Mouse (Mus musculus) hematopoietic stem cell, adult 5-6 weeks (primary cell): Measurements from ENCODE around the gene Pfdn2. TPM values are rescaled to one million over a fixed set of nuclear protein-coding genes. Genes with fewer than 3 reads are reported as not detected.
"Not testable (repeated sequence)": the region's sequence is repeated elsewhere in the genome, so short reads cannot be mapped to it uniquely, and the experiment has no call there.

Experiments
- ATAC-seq, 2 experiments: fragments of 125-278 bp in 1 of 2; replicated peaks in 1 of 2; 2 replicates each; pipeline ENCODE4 v1.8.0; 2016 to 2017; ENCODE audit warnings: inconsistent platforms in 2 of 2, mild to moderate bottlenecking in 2 of 2, moderate number of reproducible peaks in 2 of 2, low read depth in 1 of 2, moderate TSS enrichment in 1 of 2; ENCODE audit not compliant: low FRiP score in 2 of 2, poor library complexity in 2 of 2, severe bottlenecking in 2 of 2, insufficient read depth in 1 of 2, low TSS enrichment in 1 of 2
- total RNA-seq: library from RNA; stranded (forward); fragments of 172-1452, 232-1000 nt; gene quantifications from 2 replicates; pipeline ENCODE4 v1.2.3, GENCODE M21; 2017

The Pfdn2 gene
- 35.8 and 50.2 TPM in 2 replicates for total RNA-seq

GRCm38 (mm10) chr1:171345225-171346094, at the start of gene Pfdn2, which contains the start of gene Nit1:
Gene Pfdn2, plus strand, starts transcription at chr1:171345670.
Gene Nit1, minus strand, starts transcription at chr1:171345646.
- ATAC-seq: peak; percentile 93 to 97

GRCm38 (mm10) chr1:171298226-171298625, 47.2 kb upstream of the Pfdn2 start:
- no peak for ATAC-seq

GRCm38 (mm10) chr1:171306157-171306556, 39.3 kb upstream of the Pfdn2 start:
- ATAC-seq: not testable (repeated sequence)

DNA sequence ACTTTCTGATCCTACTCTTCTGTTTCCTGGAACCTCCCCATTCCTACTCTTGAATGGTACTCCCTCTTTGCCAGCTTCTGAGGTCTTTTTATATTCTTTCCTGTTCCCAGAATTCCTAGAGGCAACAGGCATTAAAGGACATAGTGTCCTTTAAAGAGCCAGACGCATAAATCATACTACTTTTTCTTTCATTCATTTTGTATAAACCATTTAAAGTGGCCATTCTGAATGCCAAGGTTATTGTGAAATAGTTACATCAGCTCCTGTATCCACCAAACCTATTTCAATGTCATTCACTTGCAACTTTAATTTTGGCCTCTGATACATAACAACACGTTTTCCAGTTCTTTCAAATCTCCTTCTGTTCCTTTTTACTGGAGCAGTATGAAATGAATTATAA, 36.1 kb upstream of the Pfdn2 start:
- ATAC-seq: no peak

- no peak for ATAC-seq
Observed at GRCm38 (mm10) chr1:171319748-171320147, 25.7 kb upstream of the Pfdn2 start.

GRCm38 (mm10) chr1:171320151-171320550, 25.3 kb upstream of the Pfdn2 start:
- no peak for ATAC-seq

- ATAC-seq: peak in 1 of 2 experiments; percentile 56; a peak in 1 of 4 replicates
Observed at GRCm38 (mm10) chr1:171321415-171321814, 24.1 kb upstream of the Pfdn2 start.

- ATAC-seq: 0 out of 4 replicates have a peak, but pooled peaks of 1 of the 2 experiments have one; percentile 32
Observed at GRCm38 (mm10) chr1:171322012-171322411, 23.5 kb upstream of the Pfdn2 start.

DNA sequence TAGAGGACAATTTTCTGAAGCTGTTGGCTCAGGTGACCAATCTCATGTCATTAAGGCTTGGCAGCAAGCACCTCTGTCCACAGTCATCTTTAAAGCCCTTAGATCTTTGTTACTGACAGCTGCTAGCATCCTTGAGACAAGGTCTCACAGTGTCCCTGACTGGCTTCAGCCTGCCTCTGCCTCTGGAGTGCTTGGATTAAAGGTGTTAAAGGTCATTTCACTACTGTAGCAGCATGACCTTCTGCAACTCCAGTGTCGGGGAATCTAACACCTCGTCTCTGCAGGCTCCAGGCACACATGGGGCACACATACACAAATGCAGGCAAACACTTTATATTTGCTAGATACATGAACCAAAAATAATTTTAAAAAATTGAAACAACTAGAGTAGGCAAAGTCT, 19.9 kb upstream of the Pfdn2 start:
- no peak for ATAC-seq

- ATAC-seq: not testable (repeated sequence)
Observed at GRCm38 (mm10) chr1:171326588-171326987, 18.9 kb upstream of the Pfdn2 start.

GRCm38 (mm10) chr1:171328244-171328643, 17.2 kb upstream of the Pfdn2 start:
- ATAC-seq: no peak

GRCm38 (mm10) chr1:171328839-171329432, 16.5 kb upstream of the Pfdn2 start, which contains the start of gene Dedd:
Gene Dedd, plus strand, starts transcription at chr1:171329145.
- peak; percentile 95 for ATAC-seq

DNA sequence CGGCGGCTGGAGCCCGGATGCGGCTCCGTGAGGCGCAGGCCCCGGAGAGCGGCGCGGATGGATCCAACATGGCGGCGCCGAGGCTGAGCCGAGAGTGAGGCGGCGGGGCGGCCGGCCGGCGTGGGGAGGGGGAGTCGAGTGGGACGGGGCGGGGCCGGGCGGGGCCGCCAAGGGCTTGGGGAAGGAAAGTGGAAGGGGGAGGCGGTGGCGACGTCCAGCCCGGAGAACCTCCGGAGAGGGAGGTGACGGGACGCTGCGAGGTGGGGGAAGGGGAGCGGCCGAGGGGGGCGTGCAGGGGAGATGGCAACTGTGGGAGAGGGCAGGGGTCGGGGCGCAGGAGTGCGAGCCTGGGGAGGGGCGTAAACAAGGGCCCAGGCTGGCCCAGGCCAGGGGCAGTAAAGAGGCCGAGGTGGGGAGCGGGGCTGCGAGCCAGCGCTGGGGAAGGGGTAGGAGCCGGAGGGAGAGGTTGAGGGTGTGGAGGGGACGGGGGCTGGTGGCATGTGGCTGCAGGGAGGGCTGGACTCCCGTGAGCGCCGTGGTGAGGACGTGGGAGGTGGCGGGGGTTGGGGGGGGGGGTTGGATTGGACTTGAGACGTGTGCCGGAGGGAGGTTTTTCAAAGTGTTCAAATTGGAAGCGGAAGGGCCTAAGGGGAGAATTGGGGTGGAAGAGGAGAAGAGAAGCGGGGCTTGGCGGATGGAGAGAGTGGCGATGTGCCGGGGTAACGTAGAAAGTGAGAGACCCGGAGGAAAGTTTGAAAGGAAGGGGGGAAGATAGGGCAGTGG, 15.8 kb upstream of the Pfdn2 start:
- peak; percentile 37 to 59 for ATAC-seq

GRCm38 (mm10) chr1:171330216-171330560, 15.3 kb upstream of the Pfdn2 start:
- no peak; a peak in 1 of 4 replicates for ATAC-seq

- ATAC-seq: no peak
Observed at GRCm38 (mm10) chr1:171342262-171343207, 2.9 kb upstream of the Pfdn2 start.

GRCm38 (mm10) chr1:171343922-171344677, 1.4 kb upstream of the Pfdn2 start:
- ATAC-seq: no peak
